Mouse (Mus musculus): ENCODE results near the gene Tmprss7. TPM values are rescaled to one million over a fixed set of nuclear protein-coding genes. Genes with fewer than 3 reads are reported as not detected.

Gene Tmprss7
- total and polyA plus RNA-seq, 2 experiments: under 0.01 to 0.04 TPM

DNA sequence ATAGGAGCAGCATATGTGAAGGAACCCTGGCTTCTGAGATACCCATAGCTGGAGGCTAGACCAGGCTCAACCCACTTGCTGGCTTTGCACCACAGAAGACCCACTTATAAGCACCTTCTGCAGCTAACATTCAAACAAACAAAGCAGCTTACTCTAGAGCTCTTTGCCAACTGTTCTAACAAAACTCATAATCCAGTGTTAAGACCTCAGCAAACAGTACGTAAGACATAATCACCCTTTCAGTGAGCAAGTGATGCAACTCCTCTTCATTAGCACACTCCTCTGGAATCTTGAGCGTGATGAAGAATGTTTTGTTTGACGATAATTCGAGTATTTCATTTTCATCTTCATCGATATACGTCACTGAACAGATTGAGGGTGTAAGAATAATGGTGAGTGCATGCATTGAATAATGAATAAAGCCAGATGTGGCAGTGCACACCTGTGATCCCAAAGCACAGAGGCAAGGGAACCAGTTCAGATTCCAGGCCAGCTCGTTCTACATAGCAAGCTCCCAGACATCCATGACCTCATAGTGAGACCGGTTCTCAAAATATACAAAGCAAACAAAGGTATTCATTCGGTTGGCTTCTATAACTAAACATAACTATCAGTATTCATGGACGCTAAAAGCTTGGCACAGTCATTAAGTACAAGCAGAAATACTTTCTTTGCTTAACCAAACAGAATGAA is 53.2 kb downstream of the Tmprss7 start:
- DNase-seq (ENCODE audit: extremely low read depth, low read depth, low spot score): no peak

DNA sequence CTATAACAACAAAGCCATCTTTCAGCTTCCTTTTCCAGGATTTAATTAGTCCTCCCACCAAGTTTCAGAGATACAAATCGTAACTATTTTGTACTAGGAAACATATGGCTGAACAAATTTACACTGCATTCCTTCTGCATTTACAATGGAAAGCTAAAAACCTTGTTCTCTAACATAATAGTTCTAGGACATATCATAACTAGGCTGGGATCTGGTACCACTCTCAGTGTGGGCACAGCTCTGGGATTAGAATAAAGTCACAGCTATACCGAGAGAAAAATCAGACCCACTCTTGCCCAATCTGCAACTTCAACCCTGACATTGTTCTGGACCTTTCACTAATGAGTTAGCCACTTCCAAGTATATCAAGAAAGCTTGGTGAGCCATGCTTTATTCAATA is 57.6 kb downstream of the Tmprss7 start:
- H3K27me3 ChIP-seq (ENCODE audit: control insufficient read depth, insufficient read depth, low read length): no peaks in the 10 kb centered on the region
- no peaks in the 10 kb centered on the region for H3K36me3 ChIP-seq (ENCODE audit: control insufficient read depth, insufficient read depth, low read length)
- no peaks in the 10 kb centered on the region for H3K79me2 ChIP-seq (ENCODE audit: control insufficient read depth, insufficient read depth, low read length)
- 87% methylated on average over 2 of the region's 2 CpGs for WGBS
- H3K4me3 ChIP-seq (ENCODE audit: insufficient read depth, low read depth, low read length): no peak overlapping the region
- TF ChIP-seq POLR2A (IDR thresholded peaks at IDR 0.05; ENCODE audit: extremely low read depth, insufficient read depth, low read length) (no peak), CTCF (IDR thresholded peaks at IDR 0.05; ENCODE audit: low read depth, low read length) (no peak)
- H3K27ac ChIP-seq (replicated peaks; ENCODE audit: insufficient read depth, low read depth, low read length): no peak overlapping the region
- DNase-seq (ENCODE audit: extremely low read depth, low read depth, low spot score): no peak
- peaks cover 2% of the 10 kb centered on the region; the same call in 1 of the 2 replicates for H3K4me1 ChIP-seq (ENCODE audit: control insufficient read depth, insufficient read depth, low read length)
- H3K9ac ChIP-seq (ENCODE audit: low read depth, low read length): no peak overlapping the region

More for the DNA sequence above, 53.2 kb downstream of the Tmprss7 start:
- 70% methylated on average over 10 of the region's 10 CpGs for WGBS
- Histone ChIP-seq H3K4me1 (ENCODE audit: control insufficient read depth, insufficient read depth, low read length) (peaks cover 16% of the 10 kb centered on the region), H3K27ac (replicated peaks; ENCODE audit: insufficient read depth, low read depth, low read length) (no peak overlapping the region), H3K27me3 (ENCODE audit: control insufficient read depth, insufficient read depth, low read length) (no peaks in the 10 kb centered on the region), H3K4me3 (ENCODE audit: insufficient read depth, low read depth, low read length) (no peak overlapping the region), H3K9ac (ENCODE audit: low read depth, low read length) (no peak overlapping the region), H3K36me3 (ENCODE audit: control insufficient read depth, insufficient read depth, low read length) (no peaks in the 10 kb centered on the region), H3K79me2 (ENCODE audit: control insufficient read depth, insufficient read depth, low read length) (no peaks in the 10 kb centered on the region)
- TF ChIP-seq POLR2A (IDR thresholded peaks at IDR 0.05; ENCODE audit: extremely low read depth, insufficient read depth, low read length) (no peak), CTCF (IDR thresholded peaks at IDR 0.05; ENCODE audit: low read depth, low read length) (no peak)

DNA sequence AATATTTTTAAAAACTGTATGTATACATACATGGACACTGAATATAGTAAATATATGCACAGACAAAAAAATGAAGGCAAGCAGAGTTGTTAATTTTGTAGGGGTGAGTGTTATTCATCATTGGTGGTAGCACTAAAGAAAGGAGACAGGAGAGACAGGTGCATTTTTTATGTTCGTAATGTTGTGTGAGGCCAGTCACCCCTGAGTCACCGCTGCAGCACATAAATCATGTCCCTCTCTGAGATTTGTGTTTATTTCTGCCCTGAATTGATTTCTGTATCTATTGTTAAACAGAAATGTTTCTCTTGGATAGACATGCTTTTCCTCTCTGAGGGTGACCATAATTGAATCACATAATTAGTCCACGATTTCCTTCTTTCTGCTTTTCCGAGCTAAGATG is 61.0 kb downstream of the Tmprss7 start:
- WGBS: 83% methylated on average over 4 of the region's 4 CpGs
- TF ChIP-seq CTCF (IDR thresholded peaks at IDR 0.05; ENCODE audit: low read depth, low read length) (no peak), POLR2A (IDR thresholded peaks at IDR 0.05; ENCODE audit: extremely low read depth, insufficient read depth, low read length) (no peak)
- H3K9ac ChIP-seq (ENCODE audit: low read depth, low read length): no peak overlapping the region

DNA sequence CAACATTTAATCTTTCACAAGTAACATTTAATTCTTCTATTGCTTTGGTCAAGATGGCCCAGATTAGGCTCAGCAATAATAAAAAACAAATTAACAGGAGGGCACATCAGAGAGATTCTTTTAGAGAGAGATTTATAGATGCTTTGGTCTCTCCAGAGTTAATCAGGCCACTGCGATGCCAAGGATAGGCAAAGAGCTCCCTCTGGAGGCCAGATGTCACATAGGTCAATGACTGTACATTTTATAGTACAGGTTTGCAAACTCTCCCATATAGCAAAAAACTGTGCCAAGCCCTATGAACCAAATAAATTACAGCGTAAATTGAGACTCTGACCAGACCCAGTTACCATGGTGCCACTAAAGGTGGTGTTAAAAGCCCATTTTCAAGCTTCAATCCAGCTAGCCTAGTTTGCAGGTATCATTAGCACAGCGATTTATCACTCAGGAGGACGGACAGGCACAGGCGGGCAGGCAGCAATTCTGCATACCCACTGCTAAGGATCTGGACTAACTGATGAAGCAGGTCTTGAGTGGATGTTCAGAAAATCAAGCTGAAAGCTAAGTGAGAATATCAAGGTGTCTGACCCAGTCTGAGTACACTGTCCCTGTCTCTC is 63.0 kb downstream of the Tmprss7 start:
- WGBS: 62% methylated on average over 5 of the region's 5 CpGs
- no peak overlapping the region for H3K27ac ChIP-seq (replicated peaks; ENCODE audit: insufficient read depth, low read depth, low read length)
- no peak overlapping the region for H3K9ac ChIP-seq (ENCODE audit: low read depth, low read length)
- H3K4me1 ChIP-seq (ENCODE audit: control insufficient read depth, insufficient read depth, low read length): no peaks in the 10 kb centered on the region
- H3K27me3 ChIP-seq (ENCODE audit: control insufficient read depth, insufficient read depth, low read length): no peaks in the 10 kb centered on the region
- H3K4me3 ChIP-seq (ENCODE audit: insufficient read depth, low read depth, low read length): no peak overlapping the region
- H3K79me2 ChIP-seq (ENCODE audit: control insufficient read depth, insufficient read depth, low read length): no peaks in the 10 kb centered on the region
- DNase-seq (ENCODE audit: extremely low read depth, low read depth, low spot score): peak; percentile 46
- no peaks in the 10 kb centered on the region for H3K36me3 ChIP-seq (ENCODE audit: control insufficient read depth, insufficient read depth, low read length)
- TF ChIP-seq POLR2A (IDR thresholded peaks at IDR 0.05; ENCODE audit: extremely low read depth, insufficient read depth, low read length) (no peak), CTCF (IDR thresholded peaks at IDR 0.05; ENCODE audit: low read depth, low read length) (peak; percentile 65)

More for the DNA sequence above, 61.0 kb downstream of the Tmprss7 start:
- no peak overlapping the region for H3K4me3 ChIP-seq (ENCODE audit: insufficient read depth, low read depth, low read length)
- no peaks in the 10 kb centered on the region for H3K27me3 ChIP-seq (ENCODE audit: control insufficient read depth, insufficient read depth, low read length)
- no peaks in the 10 kb centered on the region for H3K4me1 ChIP-seq (ENCODE audit: control insufficient read depth, insufficient read depth, low read length)
- DNase-seq (ENCODE audit: extremely low read depth, low read depth, low spot score): no peak
- H3K27ac ChIP-seq (replicated peaks; ENCODE audit: insufficient read depth, low read depth, low read length): no peak overlapping the region
- H3K36me3 ChIP-seq (ENCODE audit: control insufficient read depth, insufficient read depth, low read length): no peaks in the 10 kb centered on the region
- H3K79me2 ChIP-seq (ENCODE audit: control insufficient read depth, insufficient read depth, low read length): no peaks in the 10 kb centered on the region

DNA sequence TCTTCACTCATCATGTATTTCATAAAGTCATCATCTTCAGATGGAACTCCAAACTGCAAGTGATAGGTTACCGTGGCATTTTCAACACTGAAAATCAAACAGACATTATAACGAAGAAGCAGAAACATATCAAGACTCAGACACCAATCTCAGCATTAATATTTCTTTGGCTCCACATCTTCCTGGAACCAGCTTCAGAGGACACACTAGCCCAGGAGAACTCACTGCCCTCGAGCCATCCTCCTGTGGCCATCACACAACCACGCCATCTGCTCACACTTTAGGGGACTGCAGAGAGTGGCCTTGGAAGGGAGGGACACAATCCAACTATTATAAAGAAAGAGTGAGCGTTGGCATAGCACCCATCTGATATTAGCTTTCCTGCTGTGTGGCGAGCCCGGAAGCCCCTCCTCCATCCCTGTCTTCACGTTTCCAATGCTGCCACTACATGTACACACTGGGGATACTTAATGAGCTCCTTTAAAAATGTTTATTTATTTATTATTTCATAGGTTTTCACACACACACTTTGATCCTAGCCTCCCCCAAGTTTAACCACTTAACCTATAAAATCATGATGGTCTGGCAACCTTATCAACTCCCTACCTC is 63.9 kb downstream of the Tmprss7 start:
- TF ChIP-seq CTCF (IDR thresholded peaks at IDR 0.05; ENCODE audit: low read depth, low read length): no peak
- TF ChIP-seq POLR2A (IDR thresholded peaks at IDR 0.05; ENCODE audit: extremely low read depth, insufficient read depth, low read length): no peak
- 73% methylated on average over 8 of the region's 8 CpGs for WGBS
- Histone ChIP-seq H3K4me3 (ENCODE audit: insufficient read depth, low read depth, low read length) (no peak overlapping the region), H3K9ac (ENCODE audit: low read depth, low read length) (no peak overlapping the region), H3K4me1 (ENCODE audit: control insufficient read depth, insufficient read depth, low read length) (no peaks in the 10 kb centered on the region), H3K27me3 (ENCODE audit: control insufficient read depth, insufficient read depth, low read length) (no peaks in the 10 kb centered on the region), H3K36me3 (ENCODE audit: control insufficient read depth, insufficient read depth, low read length) (no peaks in the 10 kb centered on the region), H3K27ac (replicated peaks; ENCODE audit: insufficient read depth, low read depth, low read length) (no peak overlapping the region), H3K79me2 (ENCODE audit: control insufficient read depth, insufficient read depth, low read length) (no peaks in the 10 kb centered on the region)
- DNase-seq (ENCODE audit: extremely low read depth, low read depth, low spot score): no peak

Measured in liver, adult 2 months (tissue).